Mouse (Mus musculus): Measurements from ENCODE around the gene Bcl6.
A peak's percentile ranks its signal among the peaks of the same experiment; 100 is the strongest.

The Bcl6 gene

GRCm38 (mm10) chr16:23988466-23989208, at the start of gene Bcl6, which contains the start of gene Gm37419:
Gene Bcl6 (minus strand): TSS chr16:23988852.
Gene Gm37419 (plus strand): TSS chr16:23988482.
- peak; percentile 96 for DNase-seq (ENCODE audit: low read depth, low spot score)

- DNase-seq (ENCODE audit: low read depth, low spot score), result no peak
Measured at GRCm38 (mm10) chr16:24036398-24036797, 47.7 kb upstream of the Bcl6 start.

GRCm38 (mm10) chr16:24035767-24036166, 47.1 kb upstream of the Bcl6 start:
- DNase-seq (ENCODE audit: low read depth, low spot score), result no peak

GRCm38 (mm10) chr16:24034450-24034849, 45.8 kb upstream of the Bcl6 start:
- no peak for DNase-seq (ENCODE audit: low read depth, low spot score)

- no peak for DNase-seq (ENCODE audit: low read depth, low spot score)
Measured at GRCm38 (mm10) chr16:24033259-24033658, 44.6 kb upstream of the Bcl6 start.

GRCm38 (mm10) chr16:24029965-24030672, 41.5 kb upstream of the Bcl6 start:
- DNase-seq (ENCODE audit: low read depth, low spot score), result no peak

- DNase-seq (ENCODE audit: low read depth, low spot score), result no peak
Measured at GRCm38 (mm10) chr16:24025442-24025841, 36.8 kb upstream of the Bcl6 start.

- DNase-seq (ENCODE audit: low read depth, low spot score), result no peak
Measured at GRCm38 (mm10) chr16:24022605-24023004, 34.0 kb upstream of the Bcl6 start.

- no peak for DNase-seq (ENCODE audit: low read depth, low spot score)
Measured at GRCm38 (mm10) chr16:24021722-24022121, 33.1 kb upstream of the Bcl6 start.

GRCm38 (mm10) chr16:24016742-24017141, 28.1 kb upstream of the Bcl6 start:
- DNase-seq (ENCODE audit: low read depth, low spot score), result no peak

GRCm38 (mm10) chr16:24016273-24016672, 27.6 kb upstream of the Bcl6 start:
- no peak for DNase-seq (ENCODE audit: low read depth, low spot score)

GRCm38 (mm10) chr16:24014378-24014777, 25.7 kb upstream of the Bcl6 start:
- no peak for DNase-seq (ENCODE audit: low read depth, low spot score)

GRCm38 (mm10) chr16:24012066-24012465, 23.4 kb upstream of the Bcl6 start:
- DNase-seq (ENCODE audit: low read depth, low spot score), result peak; percentile 7

GRCm38 (mm10) chr16:24011306-24011705, 22.7 kb upstream of the Bcl6 start:
- DNase-seq (ENCODE audit: low read depth, low spot score), result no peak

GRCm38 (mm10) chr16:24009891-24010290, 21.2 kb upstream of the Bcl6 start:
- no peak for DNase-seq (ENCODE audit: low read depth, low spot score)

GRCm38 (mm10) chr16:24005928-24006327, 17.3 kb upstream of the Bcl6 start:
- no peak for DNase-seq (ENCODE audit: low read depth, low spot score)

GRCm38 (mm10) chr16:23997912-23998311, 9.3 kb upstream of the Bcl6 start:
- DNase-seq (ENCODE audit: low read depth, low spot score), result no peak

- no peak for DNase-seq (ENCODE audit: low read depth, low spot score)
Measured at GRCm38 (mm10) chr16:23997228-23997627, 8.6 kb upstream of the Bcl6 start.

- DNase-seq (ENCODE audit: low read depth, low spot score), result no peak
Measured at GRCm38 (mm10) chr16:23996342-23996741, 7.7 kb upstream of the Bcl6 start.

- peak; percentile 79 for DNase-seq (ENCODE audit: low read depth, low spot score)
Measured at GRCm38 (mm10) chr16:23993351-23994321, 5.0 kb upstream of the Bcl6 start.

- no peak for DNase-seq (ENCODE audit: low read depth, low spot score)
Measured at GRCm38 (mm10) chr16:23991846-23992580, 3.4 kb upstream of the Bcl6 start.
